Mouse (Mus musculus): ENCODE data around the gene Tas2r135.

DNA sequence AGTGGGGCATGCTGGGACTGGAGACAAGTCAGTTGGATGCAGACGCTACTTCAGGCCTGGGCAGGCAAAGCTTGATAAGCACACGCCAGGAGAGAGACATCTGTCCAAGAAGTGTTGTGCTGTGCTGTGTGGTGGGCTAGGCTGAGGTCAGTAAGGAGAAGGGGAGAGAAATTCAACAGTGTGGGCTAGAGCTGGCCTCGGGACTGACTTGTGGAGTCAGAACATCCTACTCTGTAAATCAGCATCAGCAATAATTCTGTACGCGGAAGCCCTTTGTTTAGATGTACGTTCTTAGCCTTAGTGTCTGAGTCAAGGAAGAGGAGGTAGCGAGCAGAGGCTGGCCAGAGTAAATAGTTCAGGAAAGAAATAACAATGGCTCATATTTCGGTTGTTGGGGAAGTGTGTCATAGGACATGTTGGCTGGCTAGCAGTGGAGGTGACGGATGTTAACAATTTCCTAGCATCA lies 23.3 kb upstream of the Tas2r135 start:
- peak; percentile 80 for TF ChIP-seq EP300 (IDR thresholded peaks at IDR 0.05)
- TF ChIP-seq CTCF (IDR thresholded peaks at IDR 0.05) = no peak

Data from lung, postnatal 0 days (tissue).